Mouse (Mus musculus) testis, adult 2 months (tissue): ENCODE measurements at regions not wholly inside any gene's neighbourhood (a gene's known extent, or its start where the extent isn't known, plus 50 kb on each side); places are given as distances from the start of the nearest gene placed in this dataset.

Experiments
- CTCF ChIP-seq: fragments of 200-500 bp; IDR thresholded peaks from 2 replicates; pipeline ENCODE4 v1.5.1; 2012; ENCODE audit warnings: low read depth, mild to moderate bottlenecking, inconsistent platforms, low read length, moderate library complexity; ENCODE audit not compliant: control insufficient read depth, insufficient read depth, insufficient replicate concordance
- POLR2A ChIP-seq: fragments of 200-500 bp; IDR thresholded peaks from 2 replicates; pipeline ENCODE4 v1.6.1; 2012; ENCODE audit warnings: low read depth, mild to moderate bottlenecking, inconsistent platforms, low read length, moderate library complexity; ENCODE audit not compliant: control insufficient read depth

GRCm38 (mm10) chr19:15242781-15243180 is 644.9 kb upstream of the Tle4 start:
- no peak for TF ChIP-seq CTCF
- TF ChIP-seq POLR2A, result no peak
